Mouse (Mus musculus): ENCODE measurements at regions not wholly inside any gene's neighbourhood (a gene's known extent, or its start where the extent isn't known, plus 50 kb on each side); places are given as distances from the start of the nearest gene placed in this dataset.
"Not testable (repeated sequence)": the region's sequence is repeated elsewhere in the genome, so short reads cannot be mapped to it uniquely, and the experiment has no call there.

DNA sequence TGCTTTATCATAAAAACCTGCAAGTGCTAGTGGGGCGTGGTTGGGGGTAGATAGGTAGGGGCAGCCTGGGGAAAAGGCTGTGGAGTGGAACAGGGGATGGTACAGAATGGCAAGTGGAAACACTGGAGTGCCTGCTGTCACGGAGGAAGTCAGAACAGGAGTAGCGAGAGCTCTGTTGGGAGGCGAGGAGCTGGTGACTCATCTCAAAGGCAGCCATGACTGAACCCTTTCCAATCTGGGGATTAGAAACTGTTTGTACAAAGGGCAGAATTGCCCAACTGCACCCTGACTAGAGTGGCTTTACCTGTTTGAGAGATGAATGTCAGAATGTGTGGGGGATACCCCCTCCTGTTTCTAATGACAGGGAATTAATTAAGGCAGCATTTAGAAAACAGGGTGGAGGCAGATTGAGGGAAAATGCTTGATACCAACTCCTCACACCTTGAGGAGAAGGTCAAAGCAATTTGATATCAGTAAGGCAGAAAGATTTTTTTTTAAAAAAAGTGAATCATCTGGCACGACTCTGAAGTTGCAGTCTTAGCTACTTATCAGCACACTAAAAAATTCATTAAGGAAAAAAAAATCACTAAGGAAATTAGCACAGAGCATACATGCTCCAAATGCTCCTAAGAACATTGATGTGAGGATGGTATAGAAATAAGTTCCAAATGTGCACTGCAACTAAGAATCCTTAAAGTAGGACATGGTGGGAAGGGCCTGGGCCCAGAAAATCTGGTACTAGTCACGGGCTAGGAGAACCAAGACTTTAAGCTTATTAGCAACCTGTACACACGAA lies 54.7 kb upstream of the Usp25 start:
- no peak for DNase-seq
- no peak overlapping the region for H3K4me3 ChIP-seq (ENCODE audit: low read depth, low read length)
- H3K9me3 ChIP-seq (ENCODE audit: low read length), result no peaks in the 10 kb centered on the region
- 70% methylated on average over 7 of the region's 7 CpGs for WGBS
- no peak for ATAC-seq
- no peak overlapping the region for H3K9ac ChIP-seq
- no peak overlapping the region for H3K27ac ChIP-seq (ENCODE audit: low read depth, low read length)
- no peak overlapping the region for H3K4me2 ChIP-seq (ENCODE audit: low read depth)
- no peaks in the 10 kb centered on the region for H3K27me3 ChIP-seq (ENCODE audit: insufficient read depth, low read length)
- no peaks in the 10 kb centered on the region for H3K4me1 ChIP-seq (ENCODE audit: insufficient read depth)
- TF ChIP-seq CTCF (IDR thresholded peaks at IDR 0.05; ENCODE audit: low read depth), result no peak
- no peaks in the 10 kb centered on the region for H3K36me3 ChIP-seq (ENCODE audit: insufficient read depth)

DNA sequence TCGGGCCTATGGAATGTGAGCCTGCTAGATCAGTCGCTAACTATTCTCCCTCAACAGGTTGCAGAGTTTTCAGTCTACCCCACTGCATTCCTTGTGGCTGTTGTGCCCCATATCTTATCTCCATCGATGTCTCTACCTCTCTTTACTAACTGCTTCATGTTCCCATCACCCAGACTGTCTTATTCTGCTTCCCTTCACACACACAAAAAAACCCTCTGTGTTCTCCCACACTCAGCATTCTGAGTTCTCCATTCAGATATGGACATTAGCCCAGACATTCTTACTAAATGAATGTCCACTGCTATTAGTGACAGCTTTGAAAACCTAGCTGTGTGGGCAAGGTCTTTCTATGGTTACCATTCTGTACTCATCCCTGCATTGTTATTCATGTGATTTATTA lies 56.0 kb upstream of the Usp25 start:
- no peak for DNase-seq
- no peaks in the 10 kb centered on the region for H3K36me3 ChIP-seq (ENCODE audit: insufficient read depth)
- H3K9ac ChIP-seq, result no peak overlapping the region
- 76% methylated on average over 3 of the region's 3 CpGs for WGBS
- no peak overlapping the region for H3K4me2 ChIP-seq (ENCODE audit: low read depth)
- no peaks in the 10 kb centered on the region for H3K27me3 ChIP-seq (ENCODE audit: insufficient read depth, low read length)
- ATAC-seq, result no peak
- TF ChIP-seq CTCF (IDR thresholded peaks at IDR 0.05; ENCODE audit: low read depth), result no peak
- H3K4me1 ChIP-seq (ENCODE audit: insufficient read depth), result no peaks in the 10 kb centered on the region
- H3K27ac ChIP-seq (ENCODE audit: low read depth, low read length), result no peak overlapping the region
- H3K9me3 ChIP-seq (ENCODE audit: low read length), result no peaks in the 10 kb centered on the region
- H3K4me3 ChIP-seq (ENCODE audit: low read depth, low read length), result no peak overlapping the region

DNA sequence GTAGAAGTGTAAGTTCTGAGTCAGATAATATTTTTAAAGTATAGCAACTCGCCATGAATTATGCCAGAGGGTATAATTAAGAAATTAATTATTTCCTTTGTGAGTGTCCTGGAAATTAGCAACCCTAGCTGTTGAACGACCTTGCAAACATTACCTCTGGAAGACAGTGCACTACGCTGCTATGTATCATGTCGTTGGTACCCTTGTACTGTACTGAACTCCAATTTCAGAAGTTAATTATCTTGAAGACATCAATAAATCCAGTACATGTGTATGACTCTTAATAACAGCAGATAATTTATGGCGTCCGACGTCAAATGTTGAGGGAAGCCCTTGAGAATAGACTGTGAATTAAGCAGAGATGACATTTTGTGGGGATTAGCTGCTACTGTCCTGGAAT lies 56.4 kb upstream of the Usp25 start:
- Histone ChIP-seq H3K27me3 (ENCODE audit: insufficient read depth, low read length) (no peaks in the 10 kb centered on the region), H3K4me2 (ENCODE audit: low read depth) (no peak overlapping the region), H3K9ac (no peak overlapping the region), H3K4me3 (ENCODE audit: low read depth, low read length) (no peak overlapping the region), H3K27ac (ENCODE audit: low read depth, low read length) (no peak overlapping the region), H3K36me3 (ENCODE audit: insufficient read depth) (no peaks in the 10 kb centered on the region), H3K9me3 (ENCODE audit: low read length) (no peaks in the 10 kb centered on the region), H3K4me1 (ENCODE audit: insufficient read depth) (no peaks in the 10 kb centered on the region)
- no peak for DNase-seq
- ATAC-seq, result no peak
- 87% methylated on average over 7 of the region's 7 CpGs for WGBS
- no peak for TF ChIP-seq CTCF (IDR thresholded peaks at IDR 0.05; ENCODE audit: low read depth)

DNA sequence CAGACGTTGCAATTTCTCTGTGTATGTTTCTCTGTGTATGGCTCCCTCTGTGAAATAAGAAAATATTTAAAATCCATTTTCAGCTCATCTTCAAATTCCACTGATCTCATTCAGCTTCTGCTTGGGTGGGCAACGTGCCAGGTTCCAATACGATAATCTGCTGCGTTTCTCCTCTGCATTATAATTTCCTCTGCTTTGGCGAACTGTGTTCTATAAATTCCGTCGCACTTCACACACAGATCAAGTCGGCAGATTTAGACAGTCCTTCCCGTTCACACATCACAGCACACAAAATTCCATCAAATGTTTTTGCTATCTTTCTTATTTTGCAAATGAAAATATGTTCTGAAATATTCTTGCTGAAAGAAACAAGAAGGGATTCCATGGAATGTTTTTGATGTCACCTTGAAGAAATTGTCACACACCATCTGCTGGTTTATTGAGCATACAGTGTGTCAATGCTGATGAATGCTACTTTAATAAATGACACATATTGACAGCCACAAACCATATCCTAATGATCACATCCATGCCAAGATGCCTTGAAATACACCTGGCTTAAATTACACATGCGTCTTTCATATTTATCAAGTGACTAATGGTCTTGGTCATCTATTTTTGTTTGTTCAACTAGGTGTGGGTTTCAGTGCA lies 62.5 kb upstream of the Usp25 start:
- 42% methylated on average over 10 of the region's 10 CpGs for WGBS
- peak; percentile 87 for ATAC-seq
- H3K4me1 ChIP-seq (ENCODE audit: insufficient read depth), result no peaks in the 10 kb centered on the region
- no peak overlapping the region for H3K4me2 ChIP-seq (ENCODE audit: low read depth)
- no peak overlapping the region for H3K4me3 ChIP-seq (ENCODE audit: low read depth, low read length)
- H3K27ac ChIP-seq (ENCODE audit: low read depth, low read length), result no peak overlapping the region
- DNase-seq, result peak; percentile 80
- TF ChIP-seq CTCF (IDR thresholded peaks at IDR 0.05; ENCODE audit: low read depth), result no peak
- no peaks in the 10 kb centered on the region for H3K27me3 ChIP-seq (ENCODE audit: insufficient read depth, low read length)
- H3K9me3 ChIP-seq (ENCODE audit: low read length), result no peaks in the 10 kb centered on the region
- H3K36me3 ChIP-seq (ENCODE audit: insufficient read depth), result no peaks in the 10 kb centered on the region
- H3K9ac ChIP-seq, result no peak overlapping the region

DNA sequence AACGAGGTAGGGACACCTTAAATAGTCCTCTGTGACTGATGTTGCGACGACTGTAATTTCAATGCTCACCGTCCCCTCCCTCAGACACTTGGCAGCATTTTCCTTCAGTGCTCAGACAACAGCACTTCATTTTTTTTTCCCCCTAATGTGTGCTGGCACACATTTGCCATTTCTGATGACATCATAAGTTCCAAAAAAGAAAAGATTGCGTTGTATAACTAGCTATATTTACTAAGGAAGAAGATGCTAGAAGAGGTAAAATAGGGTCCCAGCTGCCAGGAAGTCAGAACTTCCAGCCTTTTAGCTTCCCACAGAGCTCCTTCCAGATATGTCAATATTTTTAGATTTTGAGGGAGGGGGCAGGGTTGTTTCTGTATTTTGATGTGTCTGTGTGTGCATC lies 66.5 kb upstream of the Usp25 start:
- Histone ChIP-seq H3K27me3 (ENCODE audit: insufficient read depth, low read length) (no peaks in the 10 kb centered on the region), H3K4me1 (ENCODE audit: insufficient read depth) (no peaks in the 10 kb centered on the region), H3K4me3 (ENCODE audit: low read depth, low read length) (no peak overlapping the region), H3K36me3 (ENCODE audit: insufficient read depth) (no peaks in the 10 kb centered on the region), H3K4me2 (ENCODE audit: low read depth) (no peak overlapping the region), H3K27ac (ENCODE audit: low read depth, low read length) (no peak overlapping the region), H3K9ac (no peak overlapping the region), H3K9me3 (ENCODE audit: low read length) (no peaks in the 10 kb centered on the region)
- DNase-seq (no peak), ATAC-seq (no peak)
- TF ChIP-seq CTCF (IDR thresholded peaks at IDR 0.05; ENCODE audit: low read depth), result no peak
- 41% methylated on average over 5 of the region's 5 CpGs for WGBS

DNA sequence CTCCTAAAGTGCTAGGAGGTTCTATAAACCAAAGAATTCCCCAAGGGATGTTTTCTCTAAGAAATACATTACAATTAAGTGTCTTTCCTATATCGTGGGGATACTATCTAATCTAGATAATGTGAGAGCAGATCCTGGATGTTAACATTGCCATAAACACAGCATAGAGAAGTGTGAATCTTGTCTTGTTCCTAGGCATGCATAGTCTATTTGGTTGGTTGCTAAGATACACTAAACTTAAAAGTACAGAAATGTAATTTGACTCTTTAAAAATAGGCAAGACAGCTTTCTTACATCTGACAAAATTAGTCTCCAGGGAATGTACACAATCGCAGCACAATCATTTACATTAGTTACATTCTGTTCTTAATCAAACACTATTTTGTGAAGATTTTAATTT lies 75.4 kb upstream of the Usp25 start:
- no peak overlapping the region for H3K27ac ChIP-seq (ENCODE audit: low read depth, low read length)
- H3K9me3 ChIP-seq (ENCODE audit: low read length), result no peaks in the 10 kb centered on the region
- 53% methylated on average over 2 of the region's 2 CpGs for WGBS
- no peaks in the 10 kb centered on the region for H3K27me3 ChIP-seq (ENCODE audit: insufficient read depth, low read length)
- no peak for TF ChIP-seq CTCF (IDR thresholded peaks at IDR 0.05; ENCODE audit: low read depth)
- no peak overlapping the region for H3K4me3 ChIP-seq (ENCODE audit: low read depth, low read length)
- no peaks in the 10 kb centered on the region for H3K36me3 ChIP-seq (ENCODE audit: insufficient read depth)
- ATAC-seq (peak; percentile 82), DNase-seq (peak; percentile 22)
- no peaks in the 10 kb centered on the region for H3K4me1 ChIP-seq (ENCODE audit: insufficient read depth)
- H3K9ac ChIP-seq, result no peak overlapping the region
- H3K4me2 ChIP-seq (ENCODE audit: low read depth), result no peak overlapping the region

DNA sequence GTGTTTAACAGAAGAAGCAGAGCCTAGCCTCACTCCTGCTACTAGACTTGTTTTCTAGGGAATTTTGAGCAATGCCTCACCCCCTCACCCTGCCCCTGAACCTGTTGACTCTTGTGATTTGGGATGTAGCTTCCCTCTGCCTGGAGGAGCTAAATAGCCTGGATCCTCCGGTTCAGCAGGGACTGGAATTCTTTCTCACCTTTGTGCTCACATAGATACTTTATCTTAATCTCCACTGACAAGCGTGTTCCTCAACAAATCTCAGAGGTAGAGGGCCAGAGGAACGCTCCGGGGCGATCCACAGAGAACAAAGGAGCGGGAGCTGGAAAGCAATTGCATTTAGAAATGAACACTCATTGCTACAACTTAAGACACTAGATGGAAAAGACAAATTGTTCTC lies 85.6 kb upstream of the Usp25 start:
- Histone ChIP-seq H3K4me2 (ENCODE audit: low read depth) (no peak overlapping the region), H3K36me3 (ENCODE audit: insufficient read depth) (no peaks in the 10 kb centered on the region), H3K4me1 (ENCODE audit: insufficient read depth) (no peaks in the 10 kb centered on the region), H3K4me3 (ENCODE audit: low read depth, low read length) (no peak overlapping the region), H3K9me3 (ENCODE audit: low read length) (no peaks in the 10 kb centered on the region), H3K27me3 (ENCODE audit: insufficient read depth, low read length) (no peaks in the 10 kb centered on the region), H3K27ac (ENCODE audit: low read depth, low read length) (no peak overlapping the region), H3K9ac (no peak overlapping the region)
- ATAC-seq (no peak), DNase-seq (no peak)
- TF ChIP-seq CTCF (IDR thresholded peaks at IDR 0.05; ENCODE audit: low read depth), result no peak
- 90% methylated on average over 6 of the region's 6 CpGs for WGBS

DNA sequence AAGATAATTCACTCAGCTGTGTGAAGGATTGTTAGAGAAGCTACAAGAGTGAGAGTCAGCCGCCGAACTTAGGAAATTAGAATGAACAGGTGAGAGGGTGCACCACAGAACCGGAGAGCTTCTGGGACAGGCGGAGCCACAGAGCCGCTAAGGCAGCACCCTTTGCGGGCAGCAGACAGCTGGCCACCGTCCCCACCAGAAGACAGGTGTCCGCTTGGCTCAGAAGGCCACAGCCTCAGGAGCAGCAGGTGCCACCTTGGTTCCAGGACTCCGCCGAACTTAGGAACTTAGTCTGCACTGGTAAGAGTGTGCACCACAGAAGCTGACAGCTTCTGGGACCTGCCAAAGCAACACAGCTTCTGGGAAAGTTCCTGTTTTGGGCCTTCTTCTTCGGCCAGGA lies 93.4 kb upstream of the Usp25 start:
- not testable (repeated sequence) for H3K27ac ChIP-seq (ENCODE audit: low read depth, low read length); H3K36me3 ChIP-seq (ENCODE audit: insufficient read depth); H3K4me1 ChIP-seq (ENCODE audit: insufficient read depth); DNase-seq; H3K9me3 ChIP-seq (ENCODE audit: low read length); H3K4me2 ChIP-seq (ENCODE audit: low read depth); H3K4me3 ChIP-seq (ENCODE audit: low read depth, low read length); H3K9ac ChIP-seq; ATAC-seq; H3K27me3 ChIP-seq (ENCODE audit: insufficient read depth, low read length)
- 97% methylated on average over 11 of the region's 11 CpGs for WGBS

Data from forebrain, postnatal 0 days (tissue).